Mouse (Mus musculus) kidney, adult 8-10 months (tissue): ENCODE data around the gene Atxn7l1.
A peak's percentile ranks its signal among the peaks of the same experiment; 100 is the strongest.

Experiments used
- DNase-seq, 2 experiments: peaks; one replicate each; pipeline ENCODE4 v3.0.0; 2022

The Atxn7l1 gene

GRCm38 (mm10) chr12:33147497-33148267 is at the start of gene Atxn7l1:
Atxn7l1 (plus strand) TSS chr12:33147693.
- peak; percentile 90 to 91 for DNase-seq

- DNase-seq = no peak
Measured at GRCm38 (mm10) chr12:33101627-33102026, 45.9 kb upstream of the Atxn7l1 start.

GRCm38 (mm10) chr12:33102342-33103115 is 45.0 kb upstream of the Atxn7l1 start:
- no peak for DNase-seq

GRCm38 (mm10) chr12:33105724-33106123 is 41.8 kb upstream of the Atxn7l1 start:
- DNase-seq = no peak

GRCm38 (mm10) chr12:33106438-33107167 is 40.9 kb upstream of the Atxn7l1 start:
- no peak for DNase-seq

- peak; percentile 8 for DNase-seq
Measured at GRCm38 (mm10) chr12:33109531-33109930, 38.0 kb upstream of the Atxn7l1 start.

- DNase-seq = peak; percentile 8
Measured at GRCm38 (mm10) chr12:33110894-33111471, 36.5 kb upstream of the Atxn7l1 start.

- no peak for DNase-seq
Measured at GRCm38 (mm10) chr12:33118624-33119301, 28.7 kb upstream of the Atxn7l1 start.

- no peak for DNase-seq
Measured at GRCm38 (mm10) chr12:33125594-33126227, 21.8 kb upstream of the Atxn7l1 start.

- DNase-seq = no peak
Measured at GRCm38 (mm10) chr12:33126243-33126642, 21.2 kb upstream of the Atxn7l1 start.

- DNase-seq = no peak
Measured at GRCm38 (mm10) chr12:33128121-33128520, 19.4 kb upstream of the Atxn7l1 start.

- DNase-seq = no peak
Measured at GRCm38 (mm10) chr12:33128702-33129101, 18.8 kb upstream of the Atxn7l1 start.

GRCm38 (mm10) chr12:33129410-33129809 is 18.1 kb upstream of the Atxn7l1 start:
- peak; percentile 31 to 56 for DNase-seq

GRCm38 (mm10) chr12:33130401-33130800 is 17.1 kb upstream of the Atxn7l1 start:
- no peak for DNase-seq

- no peak for DNase-seq
Measured at GRCm38 (mm10) chr12:33131796-33132195, 15.7 kb upstream of the Atxn7l1 start.

GRCm38 (mm10) chr12:33137857-33138256 is 9.6 kb upstream of the Atxn7l1 start:
- no peak for DNase-seq

GRCm38 (mm10) chr12:33139083-33139482 is 8.4 kb upstream of the Atxn7l1 start:
- no peak for DNase-seq

GRCm38 (mm10) chr12:33144456-33144855 is 3.0 kb upstream of the Atxn7l1 start:
- DNase-seq = no peak

GRCm38 (mm10) chr12:33146622-33147433 is 665 bp upstream of the Atxn7l1 start:
- no peak for DNase-seq

GRCm38 (mm10) chr12:33149544-33150190 is 2.2 kb downstream of the Atxn7l1 start:
- DNase-seq = no peak
